Mouse (Mus musculus) bone marrow, adult 2 months (tissue): Measurements from ENCODE around the gene Aco2.

Experiments used
- CTCF ChIP-seq: fragments of 200-500 bp; IDR thresholded peaks from 2 replicates; pipeline ENCODE4 v1.5.1; 2011; ENCODE audit warnings: low read length, control low read depth; ENCODE audit not compliant: control insufficient read depth, insufficient read depth
- POLR2A ChIP-seq: fragments of 200-500 bp; IDR thresholded peaks from 2 replicates; pipeline ENCODE4 v1.6.1; 2011; ENCODE audit warnings: low read depth, mild to moderate bottlenecking, control low read depth, low read length, borderline replicate concordance; ENCODE audit not compliant: control insufficient read depth

- TF ChIP-seq POLR2A (no peak), CTCF (no peak)
Observed at GRCm38 (mm10) chr15:81927741-81928140, 55.6 kb downstream of the Aco2 start.
